Mouse (Mus musculus): ENCODE data around the gene Ppie. TPM values are rescaled to one million over a fixed set of nuclear protein-coding genes. Genes with fewer than 3 reads are reported as not detected.

The Ppie gene
- polyA plus RNA-seq (2015; fragmentation: Nextera tagmentation; extraction: Ambion mirVana) = 30.9 and 31.5 TPM in 2 replicates

GRCm38 (mm10) chr4:123139513-123140154 is at the start of gene Ppie:
TSS of gene Ppie (minus strand) at chr4:123139951.
- ATAC-seq = peak; percentile 97
- H3K4me1 ChIP-seq (replicated peaks; ENCODE audit: control insufficient read depth, insufficient read depth, low read length) = peaks cover 9% of the 10 kb centered on the region; the same call in 1 of the 2 replicates
- WGBS = under 1% methylated on average over 34 of the region's 34 CpGs
- no peaks in the 10 kb centered on the region for H3K9me3 ChIP-seq (ENCODE audit: control insufficient read depth)
- peak within 1 kb of the TSS; percentile 79 for H3K27ac ChIP-seq (ENCODE audit: low read depth, low read length)
- TF ChIP-seq CTCF (IDR thresholded peaks at IDR 0.05; ENCODE audit: low read depth) = peak; percentile 53
- H3K27me3 ChIP-seq (replicated peaks; ENCODE audit: control insufficient read depth, insufficient read depth, low read length) = no peaks in the 10 kb centered on the region
- H3K4me2 ChIP-seq (replicated peaks; ENCODE audit: low read depth) = peak within 1 kb of the TSS; percentile 90
- peaks cover 16% of the 10 kb centered on the region for H3K36me3 ChIP-seq (ENCODE audit: control insufficient read depth, insufficient read depth)
- H3K4me3 ChIP-seq (ENCODE audit: low read depth, low read length) = peak within 1 kb of the TSS; percentile 76
- peak within 1 kb of the TSS; percentile 55 for H3K9ac ChIP-seq (ENCODE audit: low read depth, low read length)

DNA sequence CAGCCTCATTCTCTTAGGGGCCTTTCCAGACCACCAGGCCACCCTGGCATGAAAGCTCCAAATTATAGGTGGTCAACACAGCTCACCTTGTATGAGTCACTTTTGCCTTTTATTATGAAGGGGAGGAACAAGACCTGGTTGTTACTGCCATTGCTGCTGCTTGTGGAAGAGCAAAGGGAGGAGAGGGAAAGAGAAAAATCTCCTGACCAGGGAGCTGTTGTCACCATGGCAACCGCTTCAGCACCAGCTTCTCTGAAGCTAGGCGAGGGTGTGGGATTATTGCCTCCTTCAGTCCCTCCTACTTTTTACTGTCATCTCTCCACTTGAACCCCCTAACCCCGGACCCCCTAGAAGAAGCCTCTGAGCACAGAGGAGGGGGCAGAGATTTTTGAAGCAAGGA is 45.1 kb upstream of the Ppie start:
- Histone ChIP-seq H3K4me1 (replicated peaks; ENCODE audit: control insufficient read depth, insufficient read depth, low read length) (peaks cover 7% of the 10 kb centered on the region; the same call in 1 of the 2 replicates), H3K9me3 (ENCODE audit: control insufficient read depth) (no peaks in the 10 kb centered on the region), H3K36me3 (ENCODE audit: control insufficient read depth, insufficient read depth) (no peaks in the 10 kb centered on the region), H3K27me3 (replicated peaks; ENCODE audit: control insufficient read depth, insufficient read depth, low read length) (peaks cover 56% of the 10 kb centered on the region), H3K4me2 (replicated peaks; ENCODE audit: low read depth) (no peak overlapping the region), H3K9ac (ENCODE audit: low read depth, low read length) (no peak overlapping the region), H3K4me3 (ENCODE audit: low read depth, low read length) (no peak overlapping the region), H3K27ac (ENCODE audit: low read depth, low read length) (no peak overlapping the region)
- 50% methylated on average over 3 of the region's 3 CpGs for WGBS
- no peak for ATAC-seq
- no peak for TF ChIP-seq CTCF (IDR thresholded peaks at IDR 0.05; ENCODE audit: low read depth)

- H3K4me2 ChIP-seq (replicated peaks; ENCODE audit: low read depth) = peak overlapping the region; percentile 72
- peak; percentile 51 for ATAC-seq
- 9% methylated on average over 44 of the region's 44 CpGs for WGBS
- peaks cover 7% of the 10 kb centered on the region; the same call in 1 of the 2 replicates for H3K4me1 ChIP-seq (replicated peaks; ENCODE audit: control insufficient read depth, insufficient read depth, low read length)
- TF ChIP-seq CTCF (IDR thresholded peaks at IDR 0.05; ENCODE audit: low read depth) = 0 out of 2 replicates have a peak, but pooled peaks have one; percentile 6
- no peaks in the 10 kb centered on the region for H3K9me3 ChIP-seq (ENCODE audit: control insufficient read depth)
- H3K4me3 ChIP-seq (ENCODE audit: low read depth, low read length) = peak overlapping the region; percentile 39
- H3K9ac ChIP-seq (ENCODE audit: low read depth, low read length) = peak overlapping the region; percentile 26; the same call in 1 of the 2 replicates
- no peaks in the 10 kb centered on the region for H3K36me3 ChIP-seq (ENCODE audit: control insufficient read depth, insufficient read depth)
- peaks cover 58% of the 10 kb centered on the region for H3K27me3 ChIP-seq (replicated peaks; ENCODE audit: control insufficient read depth, insufficient read depth, low read length)
- H3K27ac ChIP-seq (ENCODE audit: low read depth, low read length) = no peak overlapping the region
These were observed 43.7 kb upstream of the Ppie start for GRCm38 (mm10) chr4:123183239-123184056.

DNA sequence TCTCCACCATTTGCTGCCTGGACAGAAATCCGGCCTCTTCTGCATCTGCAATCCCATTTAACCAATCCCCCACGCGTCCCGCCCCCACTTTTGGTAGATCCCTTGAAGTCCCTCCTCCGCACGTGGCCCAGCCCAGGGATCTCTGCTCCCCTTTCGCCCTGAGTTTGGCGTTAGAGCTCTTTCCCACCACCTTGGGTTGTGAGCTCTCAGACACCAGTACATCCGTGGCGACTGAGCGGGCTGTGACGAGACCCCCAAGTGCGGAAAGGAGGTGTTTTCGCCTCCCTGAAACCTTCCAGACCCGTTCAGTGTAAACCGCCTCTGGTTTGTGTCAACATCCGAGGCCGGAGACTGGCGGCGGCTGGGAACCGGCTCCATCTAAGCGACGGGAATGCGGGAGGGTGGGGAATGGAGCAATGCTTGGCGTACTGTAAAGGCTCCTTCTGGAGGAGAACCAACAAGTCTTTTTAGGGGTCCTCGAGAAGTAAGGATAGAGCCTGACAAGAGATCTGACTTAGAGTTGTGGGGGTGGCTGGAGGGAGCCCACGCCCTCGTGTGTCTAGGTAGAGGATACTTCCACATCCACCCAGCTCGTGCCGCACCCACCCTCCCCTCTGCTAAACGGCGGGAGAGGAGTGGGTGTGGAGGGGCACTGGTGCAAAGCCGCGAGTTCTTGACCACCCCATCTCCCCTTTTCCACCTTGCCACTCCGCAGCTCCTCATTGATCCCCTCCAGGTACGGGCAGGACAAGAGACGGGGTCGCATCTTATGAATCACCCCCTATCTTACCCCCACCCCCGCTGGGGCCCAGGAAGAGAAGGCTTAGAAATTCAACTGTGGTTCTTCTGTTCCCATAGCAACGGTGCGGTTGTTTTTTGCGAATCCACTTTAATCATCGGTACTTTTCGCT is 42.8 kb upstream of the Ppie start, which contains the start of gene Hpcal4:
Gene Hpcal4 (plus strand): TSS at position 900 of the 911 bp plus-strand sequence.
- peak; percentile 22; the same call in 1 of the 2 replicates for ATAC-seq
- H3K36me3 ChIP-seq (ENCODE audit: control insufficient read depth, insufficient read depth) = no peaks in the 10 kb centered on the region
- H3K9ac ChIP-seq (ENCODE audit: low read depth, low read length) = peak within 1 kb of the TSS; percentile 26
- H3K4me3 ChIP-seq (ENCODE audit: low read depth, low read length) = peak within 1 kb of the TSS; percentile 39
- H3K27me3 ChIP-seq (replicated peaks; ENCODE audit: control insufficient read depth, insufficient read depth, low read length) = peaks cover 57% of the 10 kb centered on the region
- H3K4me1 ChIP-seq (replicated peaks; ENCODE audit: control insufficient read depth, insufficient read depth, low read length) = peaks cover 7% of the 10 kb centered on the region; the same call in 1 of the 2 replicates
- H3K27ac ChIP-seq (ENCODE audit: low read depth, low read length) = no peak within 1 kb of the TSS
- under 1% methylated on average over 44 of the region's 44 CpGs for WGBS
- TF ChIP-seq CTCF (IDR thresholded peaks at IDR 0.05; ENCODE audit: low read depth) = no peak
- H3K9me3 ChIP-seq (ENCODE audit: control insufficient read depth) = no peaks in the 10 kb centered on the region
- peak within 1 kb of the TSS; percentile 72 for H3K4me2 ChIP-seq (replicated peaks; ENCODE audit: low read depth)

DNA sequence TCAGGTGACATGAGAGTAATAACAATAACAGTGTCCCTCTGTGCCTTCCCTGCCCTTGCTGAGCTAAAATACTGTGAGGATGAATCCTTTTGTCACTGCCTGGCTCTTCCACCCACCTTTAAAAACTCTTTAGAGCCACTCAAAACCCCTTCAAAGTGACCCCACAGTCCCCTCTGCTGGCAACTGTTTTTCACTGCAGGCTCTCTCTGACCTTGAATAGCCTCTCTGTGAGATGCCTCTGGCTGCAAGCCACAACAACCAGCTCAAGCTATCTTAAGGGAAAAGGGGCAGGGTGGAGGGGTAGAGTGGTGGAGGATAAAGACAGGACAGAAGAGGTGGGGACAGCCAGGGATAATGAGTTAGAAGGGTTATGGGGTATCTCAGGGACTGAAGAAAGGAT is 32.1 kb upstream of the Ppie start:
- Histone ChIP-seq H3K9me3 (ENCODE audit: control insufficient read depth) (no peaks in the 10 kb centered on the region), H3K4me2 (replicated peaks; ENCODE audit: low read depth) (no peak overlapping the region), H3K27me3 (replicated peaks; ENCODE audit: control insufficient read depth, insufficient read depth, low read length) (0 out of 2 replicates have a peak, but pooled peaks cover 4% of the 10 kb centered on the region), H3K36me3 (ENCODE audit: control insufficient read depth, insufficient read depth) (no peaks in the 10 kb centered on the region), H3K4me1 (replicated peaks; ENCODE audit: control insufficient read depth, insufficient read depth, low read length) (no peaks in the 10 kb centered on the region), H3K27ac (ENCODE audit: low read depth, low read length) (no peak overlapping the region), H3K4me3 (ENCODE audit: low read depth, low read length) (no peak overlapping the region), H3K9ac (ENCODE audit: low read depth, low read length) (no peak overlapping the region)
- TF ChIP-seq CTCF (IDR thresholded peaks at IDR 0.05; ENCODE audit: low read depth) = 0 out of 2 replicates have a peak, but pooled peaks have one; percentile 29
- ATAC-seq = no peak
